ENCODE assay signal across 24 mouse cellular contexts in the genomic region with DNA sequence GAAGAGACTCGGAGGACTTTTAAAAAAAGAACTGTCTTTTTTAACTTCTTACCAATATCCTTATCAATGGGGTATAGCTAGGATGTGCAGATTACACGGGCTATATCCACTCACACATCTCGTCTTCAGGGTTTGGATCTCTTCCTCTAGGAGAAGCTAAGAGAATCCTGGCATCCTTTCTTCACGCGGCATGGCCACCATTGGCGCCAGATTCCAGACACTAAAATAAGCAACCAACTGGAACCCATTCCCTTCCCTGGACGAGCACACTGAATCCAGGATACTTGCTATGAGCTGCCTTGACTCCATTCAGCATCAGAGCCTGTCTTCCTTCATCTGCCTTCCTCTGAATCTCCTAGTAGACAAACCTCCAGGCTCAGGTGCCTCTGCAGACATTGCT.
DNase-seq lines count a peak whose midpoint lies in the region; ATAC-seq and TF ChIP-seq lines count a peak whose summit lies in the region.
"Had no signal": no experiment of that assay in that cellular context is flagged by ENCODE, and none has a peak within 500 bp of the region (broad histone marks: within the 10 kb centered on the region; RNA-seq: fewer than 3 reads in every experiment).

No protein-coding gene starts in this region.

- intact Hi-C loops in left cerebral cortex, postnatal 14 days (cut with DNase I), result loop anchor here (10.0 kb wide), 1 partner anchor 557 kb away; a partner anchor contains a TSS

- H3K9me3 ChIP-seq in forebrain, postnatal 0 days (ENCODE audit: low read length), result no peaks in the 10 kb centered on the region
- no peaks in the 10 kb centered on the region for H3K9me3 ChIP-seq in forebrain, embryonic 13.5 days (replicated peaks)
- H3K9me3 ChIP-seq: forebrain, embryonic 10.5 days; heart, embryonic 12.5 days; heart, embryonic 15.5 days; hindbrain, embryonic 10.5 days; hindbrain, embryonic 13.5 days had no signal

- DNase-seq in forebrain, postnatal 0 days, result peak; percentile 67
- peak; percentile 41 to 45 for DNase-seq in left cerebral cortex, postnatal 14 days (ENCODE audit: low spot score in 2 of 2)
- no peak for DNase-seq in left cerebral cortex, adult 11 months (ENCODE audit: low spot score)
- peak; percentile 18 for DNase-seq in right cerebral cortex, postnatal 4 days
- no peak for DNase-seq in right cerebral cortex, adult 18-20 months
- DNase-seq: adrenal gland, adult 8-10 months; adrenal gland, postnatal 25 days; cerebellum, adult 18-20 months; cerebellum, adult 9-10 months; cerebellum, postnatal 14 days; gastrocnemius, adult 2 months; gastrocnemius, postnatal 25 days; heart, adult 18-20 months; heart, postnatal 10 days; heart, postnatal 36 days had no signal

- no peak overlapping the region for H3K4me3 ChIP-seq in forebrain, postnatal 0 days (ENCODE audit: low read depth, low read length)
- H3K4me3 ChIP-seq in forebrain, embryonic 13.5 days, result no peak overlapping the region
- H3K4me3 ChIP-seq: forebrain, embryonic 10.5 days; gastrocnemius, adult 2 months; heart, embryonic 12.5 days; heart, embryonic 15.5 days; hindbrain, embryonic 10.5 days; hindbrain, embryonic 13.5 days had no signal

- no peaks in the 10 kb centered on the region for H3K36me3 ChIP-seq in forebrain, postnatal 0 days (ENCODE audit: insufficient read depth)
- H3K36me3 ChIP-seq in forebrain, embryonic 13.5 days (ENCODE audit: poor library complexity, severe bottlenecking), result no peaks in the 10 kb centered on the region
- H3K36me3 ChIP-seq: forebrain, embryonic 10.5 days; heart, embryonic 12.5 days; heart, embryonic 15.5 days; hindbrain, embryonic 10.5 days; hindbrain, embryonic 13.5 days had no signal

- no peak for TF ChIP-seq CTCF in forebrain, postnatal 0 days (IDR thresholded peaks at IDR 0.05; ENCODE audit: low read depth)

- peak; percentile 71; the same call in 1 of the 2 replicates for ATAC-seq in forebrain, postnatal 0 days
- no peak for ATAC-seq in forebrain, embryonic 13.5 days
- ATAC-seq: activated CD4-positive, CD25-positive, alpha-beta regulatory T cell, adult 4 months; forebrain, embryonic 14.5 days; hindbrain, embryonic 16.5 days had no signal

- H3K4me2 ChIP-seq in forebrain, postnatal 0 days (ENCODE audit: low read depth), result no peak overlapping the region
- no peak overlapping the region for H3K4me2 ChIP-seq in forebrain, embryonic 13.5 days
- H3K4me2 ChIP-seq: heart, embryonic 12.5 days; heart, embryonic 15.5 days; hindbrain, embryonic 13.5 days had no signal

- H3K27me3 ChIP-seq in forebrain, postnatal 0 days (ENCODE audit: insufficient read depth, low read length), result no peaks in the 10 kb centered on the region
- H3K27me3 ChIP-seq in forebrain, embryonic 13.5 days, result no peaks in the 10 kb centered on the region
- H3K27me3 ChIP-seq: heart, embryonic 12.5 days; heart, embryonic 15.5 days; hindbrain, embryonic 13.5 days had no signal

- peak overlapping the region; percentile 69 for H3K27ac ChIP-seq in forebrain, postnatal 0 days (ENCODE audit: low read depth, low read length)
- H3K27ac ChIP-seq in forebrain, embryonic 13.5 days, result no peak overlapping the region
- H3K27ac ChIP-seq: forebrain, embryonic 10.5 days; gastrocnemius, adult 2 months; heart, embryonic 15.5 days; hindbrain, embryonic 13.5 days had no signal

- H3K4me1 ChIP-seq in forebrain, postnatal 0 days (ENCODE audit: insufficient read depth), result no peaks in the 10 kb centered on the region
- H3K4me1 ChIP-seq in forebrain, embryonic 13.5 days, result no peaks in the 10 kb centered on the region
- H3K4me1 ChIP-seq: heart, embryonic 12.5 days; heart, embryonic 15.5 days; hindbrain, embryonic 13.5 days had no signal

- no peak overlapping the region for H3K9ac ChIP-seq in forebrain, postnatal 0 days
- no peak overlapping the region for H3K9ac ChIP-seq in forebrain, embryonic 13.5 days
- H3K9ac ChIP-seq: heart, embryonic 12.5 days; heart, embryonic 15.5 days; hindbrain, embryonic 13.5 days had no signal

- 80% methylated on average over 7 of the region's 7 CpGs for WGBS in forebrain, postnatal 0 days
- WGBS in forebrain, embryonic 13.5 days, result 90% methylated on average over 7 of the region's 7 CpGs

Comparison
In these comparisons a context has a peak if more than half of its experiments do, and no peak if none do; other contexts are left out.
1. DNase-seq: peak in forebrain, postnatal 0 days (single experiment), left cerebral cortex, postnatal 14 days (2 of 2) and right cerebral cortex, postnatal 4 days (single experiment); none in left cerebral cortex, adult 11 months (single experiment) and right cerebral cortex, adult 18-20 months (single experiment).